Mouse (Mus musculus): ENCODE measurements around the gene Ifi213. TPM values are rescaled to one million over a fixed set of nuclear protein-coding genes. Genes with fewer than 3 reads are reported as not detected.

Ifi213 gene
- polyA plus RNA-seq (2014; fragmentation: Illumina TruSeq; extraction: RNeasy Lipid Tissue Mini Kit (QIAGEN cat#74804)): 5.9 TPM

DNA sequence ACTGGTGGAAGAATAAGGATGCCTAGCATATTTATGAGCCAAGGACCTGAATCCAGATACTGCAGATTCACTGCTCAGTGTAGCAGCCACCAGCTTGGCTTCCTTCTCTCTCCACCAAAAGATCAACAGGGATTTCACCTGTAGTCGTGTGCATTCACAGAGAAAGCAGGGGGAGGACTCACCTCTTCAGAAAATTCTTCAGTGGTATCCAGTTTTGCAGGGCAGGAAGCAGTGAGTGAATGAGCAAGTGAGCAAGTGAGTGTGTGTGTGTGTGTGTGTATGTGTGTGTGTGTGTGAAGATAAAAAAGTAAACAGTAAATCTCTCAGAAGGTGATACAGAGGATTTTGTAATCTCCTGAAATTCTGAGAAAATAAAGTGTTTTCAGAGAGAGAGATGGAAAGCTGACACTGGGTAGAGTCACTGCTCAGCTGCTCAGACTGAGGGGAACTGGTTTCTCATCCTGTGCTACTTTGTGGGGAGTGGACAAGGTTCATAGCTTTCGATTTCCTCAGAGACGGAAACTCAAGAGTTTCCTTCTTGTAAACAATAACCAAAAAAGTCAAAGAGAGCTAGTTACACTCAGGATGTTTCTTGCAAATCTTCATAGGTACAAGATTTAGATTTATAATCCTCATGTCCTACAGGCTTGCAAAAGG lies at the start of gene Ifi213:
Ifi213 (minus strand) TSS at position 437 of the 657 bp plus-strand sequence.

DNA sequence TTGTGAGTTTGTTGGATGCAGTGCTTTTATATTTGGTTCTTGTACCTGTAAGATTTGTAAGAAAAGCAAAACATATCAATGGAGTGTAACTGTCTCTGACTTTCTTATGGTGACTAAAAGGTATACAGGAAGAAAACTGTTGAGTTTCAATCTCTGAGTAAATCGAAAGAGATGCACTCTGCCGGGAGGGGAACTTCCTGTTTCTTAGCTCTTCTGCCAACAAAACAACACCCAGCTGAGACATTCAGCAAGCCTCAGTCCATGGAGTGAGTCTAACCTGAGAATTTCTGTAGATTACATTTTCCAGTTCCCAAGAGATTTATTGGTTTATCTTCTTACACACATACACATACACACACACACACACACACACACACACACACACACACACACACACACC lies 31.5 kb upstream of the Ifi213 start, which contains the start of gene Ifi209:
Ifi209 (plus strand) TSS at position 296 of the 400 bp plus-strand sequence.

DNA sequence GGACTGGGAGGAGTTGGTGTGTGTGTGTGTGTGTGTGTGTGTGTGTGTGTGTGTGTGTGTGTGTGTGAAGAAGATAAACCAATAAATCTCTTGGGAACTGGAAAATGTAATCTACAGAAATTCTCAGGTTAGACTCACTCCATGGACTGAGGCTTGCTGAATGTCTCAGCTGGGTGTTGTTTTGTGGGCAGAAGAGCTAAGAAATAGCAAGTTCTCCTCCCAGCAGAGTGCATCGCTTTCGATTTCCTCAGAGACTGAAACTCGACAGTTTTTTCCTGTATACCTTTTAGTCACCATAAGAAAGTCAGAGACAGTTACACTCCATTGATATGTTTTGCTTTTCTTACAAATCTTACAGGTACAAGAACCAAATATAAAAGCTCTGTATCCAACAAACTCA lies 63.3 kb downstream of the Ifi213 start, which contains the start of gene Ifi214:
Ifi214 (minus strand) TSS at position 167 of the 400 bp plus-strand sequence.

Other genes starting within 250 kb of the Ifi213 start
- gene Aim2, start 248.4 kb downstream of the Ifi213 start, polyA plus RNA-seq (2014; fragmentation: Illumina TruSeq; extraction: RNeasy Lipid Tissue Mini Kit (QIAGEN cat#74804)): 4.2 TPM
- 1.3 TPM for gene Cadm3, start 231.6 kb downstream of the Ifi213 start, polyA plus RNA-seq (2014; fragmentation: Illumina TruSeq; extraction: RNeasy Lipid Tissue Mini Kit (QIAGEN cat#74804))
- gene Ifi206, start 108.2 kb downstream of the Ifi213 start, polyA plus RNA-seq (2014; fragmentation: Illumina TruSeq; extraction: RNeasy Lipid Tissue Mini Kit (QIAGEN cat#74804)): 1.0 TPM
- not detected for gene Ifi214, start 63.3 kb downstream of the Ifi213 start, polyA plus RNA-seq (2014; fragmentation: Illumina TruSeq; extraction: RNeasy Lipid Tissue Mini Kit (QIAGEN cat#74804))
- gene Ifi209, start 31.6 kb upstream of the Ifi213 start, polyA plus RNA-seq (2014; fragmentation: Illumina TruSeq; extraction: RNeasy Lipid Tissue Mini Kit (QIAGEN cat#74804)): 8.4 TPM
- 2.9 TPM for gene Ifi208, start 74.4 kb upstream of the Ifi213 start, polyA plus RNA-seq (2014; fragmentation: Illumina TruSeq; extraction: RNeasy Lipid Tissue Mini Kit (QIAGEN cat#74804))
- gene Ifi207, start 142.5 kb upstream of the Ifi213 start, polyA plus RNA-seq (2014; fragmentation: Illumina TruSeq; extraction: RNeasy Lipid Tissue Mini Kit (QIAGEN cat#74804)): 17.6 TPM
- 43.0 TPM for gene Ifi204, start 167.7 kb upstream of the Ifi213 start, polyA plus RNA-seq (2014; fragmentation: Illumina TruSeq; extraction: RNeasy Lipid Tissue Mini Kit (QIAGEN cat#74804))

All from ovary, adult 10 weeks (tissue).